Mouse (Mus musculus): ENCODE measurements around the gene Prm1. TPM values are rescaled to one million over a fixed set of nuclear protein-coding genes. Genes with fewer than 3 reads are reported as not detected.

Prm1 gene
- total RNA-seq, 1 experiment, result not detected

- Histone ChIP-seq H3K4me1 (ENCODE audit: control insufficient read depth in 2 of 2, insufficient read depth in 2 of 2, low read length in 2 of 2, poor library complexity in 1 of 2) (no peaks in the 10 kb centered on the region; a peak in 1 of 4 replicates), H3K27ac (ENCODE audit: insufficient read depth, low read depth, low read length, poor library complexity, severe bottlenecking) (no peak overlapping the region), H3K9me3 (ENCODE audit: control insufficient read depth, insufficient read depth, low read depth, low read length) (no peaks in the 10 kb centered on the region), H3K36me3 (ENCODE audit: control insufficient read depth, insufficient read depth, low read length, poor library complexity, severe bottlenecking) (no peaks in the 10 kb centered on the region), H3K4me3 (ENCODE audit: insufficient read depth in 1 of 2, low read depth in 1 of 2, low read length in 2 of 2, poor library complexity in 1 of 2, severe bottlenecking in 1 of 2) (no peak overlapping the region), H3K9ac (ENCODE audit: insufficient read depth, low read depth, low read length, poor library complexity, severe bottlenecking) (no peak overlapping the region)
- no peak for TF ChIP-seq MAFK (IDR thresholded peaks at IDR 0.05; ENCODE audit: insufficient read depth, low read depth, low read length)
- no peak for TF ChIP-seq CHD2 (IDR thresholded peaks at IDR 0.05; ENCODE audit: low read depth, low read length)
- TF ChIP-seq ZNF384 (IDR thresholded peaks at IDR 0.05; ENCODE audit: low read depth, low read length), result no peak
- TF ChIP-seq HCFC1 (IDR thresholded peaks at IDR 0.05; ENCODE audit: borderline replicate concordance, insufficient read depth, low read length), result no peak
- TF ChIP-seq ZC3H11A (IDR thresholded peaks at IDR 0.05; ENCODE audit: borderline replicate concordance, low read depth, low read length), result no peak
- in situ Hi-C loops (cut with MboI; ENCODE audit: low sequenced_read_pairs in 2 of 2, unreplicated experiment in 2 of 2), result no loop called here
- no peak for DNase-seq (ENCODE audit: low read depth, low spot score)
Observed at GRCm38 (mm10) chr16:10828461-10828805, 22.8 kb upstream of the Prm1 start.

DNA sequence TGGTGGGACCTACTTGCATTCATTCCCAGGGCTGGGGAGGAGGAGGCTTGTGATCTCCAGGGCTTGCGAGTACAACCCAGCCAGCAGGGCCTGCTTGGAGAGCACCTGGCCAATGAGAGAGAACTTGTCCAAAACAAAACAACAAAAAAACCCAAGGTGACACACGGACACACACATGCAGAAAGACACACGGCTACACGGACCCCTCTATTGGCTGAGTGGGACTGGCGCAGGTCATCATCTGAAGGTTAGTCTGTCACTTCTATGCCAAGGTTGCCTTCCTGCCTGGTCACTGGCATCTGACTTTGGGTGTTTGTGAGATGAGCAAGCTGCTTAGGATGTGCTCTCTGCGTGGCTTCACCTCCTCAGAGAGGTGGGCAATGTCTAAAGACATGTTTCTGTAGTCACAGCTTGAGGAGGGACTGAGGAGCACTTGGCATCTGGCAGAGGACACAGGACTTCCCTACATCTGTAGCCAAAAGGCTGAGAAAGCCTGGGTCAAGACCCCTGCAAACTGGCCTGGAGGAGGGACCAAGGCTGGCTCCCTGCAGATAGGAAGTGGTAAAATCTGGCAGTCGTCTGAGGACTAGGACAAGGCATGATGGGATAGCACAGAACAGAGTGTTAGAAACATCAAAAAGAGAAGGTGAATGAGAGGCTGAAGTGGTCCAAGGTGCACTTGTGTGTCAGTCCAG, 22.3 kb upstream of the Prm1 start:
- no peak for DNase-seq (ENCODE audit: low read depth, low spot score)
- Histone ChIP-seq H3K27ac (ENCODE audit: insufficient read depth, low read depth, low read length, poor library complexity, severe bottlenecking) (no peak overlapping the region), H3K9ac (ENCODE audit: insufficient read depth, low read depth, low read length, poor library complexity, severe bottlenecking) (no peak overlapping the region), H3K4me3 (ENCODE audit: insufficient read depth in 1 of 2, low read depth in 1 of 2, low read length in 2 of 2, poor library complexity in 1 of 2, severe bottlenecking in 1 of 2) (no peak overlapping the region), H3K9me3 (ENCODE audit: control insufficient read depth, insufficient read depth, low read depth, low read length) (no peaks in the 10 kb centered on the region), H3K36me3 (ENCODE audit: control insufficient read depth, insufficient read depth, low read length, poor library complexity, severe bottlenecking) (no peaks in the 10 kb centered on the region), H3K4me1 (ENCODE audit: control insufficient read depth in 2 of 2, insufficient read depth in 2 of 2, low read length in 2 of 2, poor library complexity in 1 of 2) (no peaks in the 10 kb centered on the region; a peak in 1 of 4 replicates)
- TF ChIP-seq ZC3H11A (IDR thresholded peaks at IDR 0.05; ENCODE audit: borderline replicate concordance, low read depth, low read length) (no peak), MAFK (IDR thresholded peaks at IDR 0.05; ENCODE audit: insufficient read depth, low read depth, low read length) (no peak), HCFC1 (IDR thresholded peaks at IDR 0.05; ENCODE audit: borderline replicate concordance, insufficient read depth, low read length) (no peak), CHD2 (IDR thresholded peaks at IDR 0.05; ENCODE audit: low read depth, low read length) (no peak), ZNF384 (IDR thresholded peaks at IDR 0.05; ENCODE audit: low read depth, low read length) (no peak)
- in situ Hi-C loops (cut with MboI; ENCODE audit: low sequenced_read_pairs in 2 of 2, unreplicated experiment in 2 of 2), result no loop called here

DNA sequence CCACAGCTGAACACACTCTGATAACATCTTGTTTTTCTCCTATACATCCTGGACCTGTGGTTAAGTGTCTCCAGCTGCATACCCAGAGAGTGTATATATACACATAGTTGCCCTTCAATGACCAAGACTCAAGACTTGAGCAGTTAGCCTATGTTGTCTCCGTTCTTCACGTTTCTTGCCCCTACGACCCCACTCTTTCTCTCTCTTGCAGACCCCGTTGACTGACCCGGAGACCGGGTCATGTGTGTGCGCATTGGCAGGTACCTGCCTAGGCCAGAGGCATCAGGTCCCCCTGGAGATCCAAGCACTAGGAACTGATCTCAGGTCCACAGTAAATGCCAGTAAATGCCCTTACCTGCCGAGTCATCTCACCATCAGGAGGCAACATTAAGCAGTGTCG, 21.6 kb upstream of the Prm1 start:
- TF ChIP-seq MAFK (IDR thresholded peaks at IDR 0.05; ENCODE audit: insufficient read depth, low read depth, low read length) (no peak), CHD2 (IDR thresholded peaks at IDR 0.05; ENCODE audit: low read depth, low read length) (no peak), ZC3H11A (IDR thresholded peaks at IDR 0.05; ENCODE audit: borderline replicate concordance, low read depth, low read length) (no peak), ZNF384 (IDR thresholded peaks at IDR 0.05; ENCODE audit: low read depth, low read length) (no peak), HCFC1 (IDR thresholded peaks at IDR 0.05; ENCODE audit: borderline replicate concordance, insufficient read depth, low read length) (no peak)
- no peaks in the 10 kb centered on the region for H3K9me3 ChIP-seq (ENCODE audit: control insufficient read depth, insufficient read depth, low read depth, low read length)
- H3K4me1 ChIP-seq (ENCODE audit: control insufficient read depth in 2 of 2, insufficient read depth in 2 of 2, low read length in 2 of 2, poor library complexity in 1 of 2), result no peaks in the 10 kb centered on the region
- no peak overlapping the region for H3K9ac ChIP-seq (ENCODE audit: insufficient read depth, low read depth, low read length, poor library complexity, severe bottlenecking)
- H3K4me3 ChIP-seq (ENCODE audit: insufficient read depth in 1 of 2, low read depth in 1 of 2, low read length in 2 of 2, poor library complexity in 1 of 2, severe bottlenecking in 1 of 2), result no peak overlapping the region
- in situ Hi-C loops (cut with MboI; ENCODE audit: low sequenced_read_pairs in 2 of 2, unreplicated experiment in 2 of 2), result no loop called here
- H3K36me3 ChIP-seq (ENCODE audit: control insufficient read depth, insufficient read depth, low read length, poor library complexity, severe bottlenecking), result no peaks in the 10 kb centered on the region
- DNase-seq (ENCODE audit: low read depth, low spot score), result no peak
- no peak overlapping the region for H3K27ac ChIP-seq (ENCODE audit: insufficient read depth, low read depth, low read length, poor library complexity, severe bottlenecking)

DNA sequence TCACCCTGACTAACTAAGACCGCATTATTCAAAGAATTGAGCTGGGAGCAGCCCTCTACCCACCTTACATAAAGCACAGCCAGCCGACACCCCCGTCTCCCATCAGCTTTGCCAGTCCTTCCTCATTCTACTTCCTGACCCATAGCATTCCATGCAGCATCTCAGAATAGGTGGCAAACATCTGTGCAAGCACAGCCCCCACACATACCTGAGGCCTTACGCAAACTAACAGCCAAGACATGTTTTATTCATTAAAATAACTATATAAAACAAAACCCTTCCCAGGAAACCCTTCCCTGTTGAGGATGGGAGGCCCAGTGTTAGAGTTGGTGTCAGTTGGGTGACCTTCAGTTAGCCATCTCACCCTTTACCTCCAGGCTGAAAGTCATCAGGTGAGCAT, 20.2 kb upstream of the Prm1 start:
- TF ChIP-seq CHD2 (IDR thresholded peaks at IDR 0.05; ENCODE audit: low read depth, low read length) (no peak), ZC3H11A (IDR thresholded peaks at IDR 0.05; ENCODE audit: borderline replicate concordance, low read depth, low read length) (no peak), HCFC1 (IDR thresholded peaks at IDR 0.05; ENCODE audit: borderline replicate concordance, insufficient read depth, low read length) (no peak), ZNF384 (IDR thresholded peaks at IDR 0.05; ENCODE audit: low read depth, low read length) (no peak), MAFK (IDR thresholded peaks at IDR 0.05; ENCODE audit: insufficient read depth, low read depth, low read length) (no peak)
- in situ Hi-C loops (cut with MboI; ENCODE audit: low sequenced_read_pairs in 2 of 2, unreplicated experiment in 2 of 2), result no loop called here
- no peak overlapping the region for H3K27ac ChIP-seq (ENCODE audit: insufficient read depth, low read depth, low read length, poor library complexity, severe bottlenecking)

More for the DNA sequence above, 20.2 kb upstream of the Prm1 start:
- DNase-seq (ENCODE audit: low read depth, low spot score), result no peak
- no peak overlapping the region for H3K4me3 ChIP-seq (ENCODE audit: insufficient read depth in 1 of 2, low read depth in 1 of 2, low read length in 2 of 2, poor library complexity in 1 of 2, severe bottlenecking in 1 of 2)
- H3K9me3 ChIP-seq (ENCODE audit: control insufficient read depth, insufficient read depth, low read depth, low read length), result no peaks in the 10 kb centered on the region
- no peak overlapping the region for H3K9ac ChIP-seq (ENCODE audit: insufficient read depth, low read depth, low read length, poor library complexity, severe bottlenecking)
- no peaks in the 10 kb centered on the region for H3K36me3 ChIP-seq (ENCODE audit: control insufficient read depth, insufficient read depth, low read length, poor library complexity, severe bottlenecking)
- H3K4me1 ChIP-seq (ENCODE audit: control insufficient read depth in 2 of 2, insufficient read depth in 2 of 2, low read length in 2 of 2, poor library complexity in 1 of 2), result no peaks in the 10 kb centered on the region

All from ES-E14 (cell line).